Mouse (Mus musculus): ENCODE results near the gene Cachd1. TPM values are rescaled to one million over a fixed set of nuclear protein-coding genes. Genes with fewer than 3 reads are reported as not detected.

Cachd1 gene
- polyA plus RNA-seq, 1 experiment from 2014 or later, result 50.8 TPM

DNA sequence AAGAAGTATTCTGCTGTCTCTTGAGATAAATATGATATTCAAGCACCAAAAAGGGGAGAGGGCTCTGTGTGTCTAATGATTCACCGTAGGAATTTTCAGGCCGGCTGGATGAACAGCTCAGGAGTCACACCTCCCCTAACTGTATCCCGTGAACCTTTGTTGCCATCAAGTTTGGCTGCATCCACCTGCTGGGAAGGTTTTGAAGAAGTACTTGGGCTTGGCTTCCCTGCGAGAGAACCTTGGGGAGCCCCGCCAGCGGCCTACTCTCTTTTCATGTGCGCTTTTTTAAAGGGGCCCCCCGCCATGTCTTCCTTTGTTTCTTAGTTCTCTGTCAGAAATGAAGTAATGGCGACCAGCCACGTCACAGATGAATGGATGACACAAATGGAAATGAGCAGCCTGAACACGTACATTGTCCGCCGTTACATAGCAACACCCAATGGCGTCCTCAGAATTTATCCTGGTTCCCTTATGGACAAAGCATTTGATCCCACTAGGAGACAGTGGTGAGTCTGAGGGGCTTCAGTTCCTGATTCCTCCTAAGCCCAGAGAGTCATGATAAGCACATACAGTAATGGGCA, 198.1 kb downstream of the Cachd1 start:
- no peak overlapping the region for H3K9ac ChIP-seq (replicated peaks)

DNA sequence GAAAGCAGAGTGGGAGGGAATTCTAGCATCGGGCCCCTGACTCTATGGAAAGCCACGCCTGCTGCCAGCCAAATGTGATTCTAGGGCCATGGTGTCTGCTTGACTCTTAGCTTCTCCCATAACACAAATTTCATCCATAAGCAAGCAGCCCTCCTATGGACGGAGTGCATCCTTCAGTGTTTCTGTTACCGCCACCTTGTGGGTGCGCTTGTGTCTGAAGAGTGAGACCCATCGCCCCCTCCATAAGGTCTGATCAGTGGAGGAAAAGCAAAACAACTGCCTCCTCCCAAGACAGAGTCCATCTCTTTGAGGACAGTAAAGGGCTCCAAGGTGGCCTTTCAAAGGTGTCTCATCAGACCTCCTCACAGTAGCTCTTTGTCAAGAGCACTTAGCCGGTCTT, 201.0 kb downstream of the Cachd1 start:
- ATAC-seq (ENCODE audit: low FRiP score, low read depth), result no peak
- Histone ChIP-seq H3K9ac (replicated peaks) (no peak overlapping the region), H3K27ac (replicated peaks) (no peak overlapping the region), H3K4me2 (replicated peaks) (no peak overlapping the region), H3K36me3 (peaks cover 56% of the 10 kb centered on the region), H3K4me1 (peaks cover 28% of the 10 kb centered on the region), H3K4me3 (no peak overlapping the region), H3K27me3 (no peaks in the 10 kb centered on the region), H3K9me3 (no peaks in the 10 kb centered on the region)
- WGBS, result 90% methylated on average over 7 of the region's 7 CpGs

More for the DNA sequence above, 198.1 kb downstream of the Cachd1 start:
- Histone ChIP-seq H3K27me3 (no peaks in the 10 kb centered on the region), H3K36me3 (peaks cover 62% of the 10 kb centered on the region), H3K4me3 (no peak overlapping the region), H3K4me1 (peaks cover 22% of the 10 kb centered on the region), H3K4me2 (replicated peaks) (peak overlapping the region; percentile 22), H3K9me3 (no peaks in the 10 kb centered on the region), H3K27ac (replicated peaks) (peak overlapping the region; percentile 93)
- peak; percentile 84 for ATAC-seq (ENCODE audit: low FRiP score, low read depth)
- WGBS, result 29% methylated on average over 14 of the region's 14 CpGs

DNA sequence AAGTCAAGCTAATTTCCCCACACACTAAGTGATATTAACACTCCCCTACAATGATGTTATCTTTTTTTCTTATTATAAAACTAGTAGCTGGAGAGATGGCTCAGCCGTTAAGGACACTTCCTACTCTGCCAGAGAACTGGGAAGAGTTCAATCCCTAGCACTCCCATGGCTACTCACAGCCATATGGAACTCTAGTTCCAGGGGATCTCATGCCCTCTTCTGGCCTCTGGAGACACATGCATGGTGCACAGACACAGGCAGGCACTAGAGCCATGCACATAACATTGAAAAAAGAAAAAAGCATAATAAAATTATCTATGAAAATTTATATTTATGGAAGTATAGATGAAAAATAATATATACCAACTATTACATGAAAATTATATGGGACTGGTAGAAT, 210.7 kb downstream of the Cachd1 start:
- WGBS, result 94% methylated on average over 1 of the region's 1 CpGs
- H3K9me3 ChIP-seq, result no peaks in the 10 kb centered on the region
- H3K27ac ChIP-seq (replicated peaks), result no peak overlapping the region
- no peak overlapping the region for H3K4me3 ChIP-seq
- peaks cover 4% of the 10 kb centered on the region; the same call in 1 of the 2 replicates for H3K4me1 ChIP-seq
- no peak overlapping the region for H3K4me2 ChIP-seq (replicated peaks)
- H3K9ac ChIP-seq (replicated peaks), result no peak overlapping the region
- no peak for ATAC-seq (ENCODE audit: low FRiP score, low read depth)
- no peaks in the 10 kb centered on the region for H3K27me3 ChIP-seq
- peaks cover 84% of the 10 kb centered on the region for H3K36me3 ChIP-seq

DNA sequence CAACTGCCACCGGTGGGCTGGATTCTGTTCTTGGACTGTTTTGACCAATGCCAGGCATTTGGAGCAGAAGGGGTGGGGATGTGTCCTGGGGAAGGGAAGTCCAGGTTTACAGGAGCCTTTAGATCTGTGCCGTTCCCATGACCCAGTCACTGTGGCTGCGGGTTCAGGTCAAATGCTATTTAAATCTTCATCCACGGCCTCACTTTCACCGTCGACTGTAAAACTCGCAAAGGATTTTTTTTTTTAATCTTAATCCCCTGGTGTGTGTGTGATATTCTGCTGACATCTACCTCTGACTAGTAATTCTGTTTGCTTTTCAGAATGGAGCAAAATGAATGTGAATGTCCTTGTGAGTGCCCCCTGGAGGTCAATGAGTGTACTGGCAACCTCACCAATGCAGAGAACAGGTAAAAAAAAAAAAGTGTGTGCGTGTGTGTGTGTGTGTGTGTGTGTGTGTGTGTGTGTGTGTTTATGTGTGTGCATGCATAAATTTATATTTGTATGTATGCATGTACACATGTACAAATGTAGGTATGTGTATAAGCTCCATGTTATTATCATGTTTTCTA, 211.8 kb downstream of the Cachd1 start:
- WGBS, result 72% methylated on average over 8 of the region's 8 CpGs
- peaks cover 90% of the 10 kb centered on the region for H3K36me3 ChIP-seq
- 0 out of 2 replicates have a peak overlapping the region, but pooled peaks have one; percentile 56 for H3K27ac ChIP-seq (replicated peaks)
- H3K9ac ChIP-seq (replicated peaks), result no peak overlapping the region
- no peak overlapping the region for H3K4me3 ChIP-seq
- no peak for ATAC-seq (ENCODE audit: low FRiP score, low read depth)
- H3K9me3 ChIP-seq, result no peaks in the 10 kb centered on the region
- peaks cover 4% of the 10 kb centered on the region; the same call in 1 of the 2 replicates for H3K4me1 ChIP-seq
- H3K27me3 ChIP-seq, result no peaks in the 10 kb centered on the region
- no peak overlapping the region for H3K4me2 ChIP-seq (replicated peaks)

DNA sequence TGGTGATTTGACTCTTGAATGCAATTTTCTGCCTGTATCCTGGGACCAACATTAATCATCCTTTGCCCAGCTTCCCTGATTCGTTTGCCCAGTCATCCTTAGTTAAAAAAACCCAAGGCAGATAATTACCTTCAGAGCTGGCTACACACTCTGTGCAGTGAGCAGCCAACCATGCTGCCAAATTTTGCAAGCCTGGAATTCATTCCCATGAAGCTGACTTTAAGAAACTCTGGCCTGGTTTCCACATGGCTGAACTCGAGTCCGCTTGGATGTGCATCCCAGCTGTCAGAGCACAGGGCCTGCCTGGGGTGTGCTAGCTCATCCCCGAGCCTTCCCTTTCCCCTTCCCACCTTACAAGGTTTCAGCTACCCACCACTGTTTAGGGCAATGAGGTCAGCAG, 214.5 kb downstream of the Cachd1 start:
- Histone ChIP-seq H3K27ac (replicated peaks) (peak overlapping the region; percentile 31; the same call in 1 of the 2 replicates), H3K27me3 (no peaks in the 10 kb centered on the region), H3K4me2 (replicated peaks) (no peak overlapping the region), H3K9ac (replicated peaks) (no peak overlapping the region), H3K9me3 (no peaks in the 10 kb centered on the region), H3K4me1 (peaks cover 19% of the 10 kb centered on the region; the same call in 1 of the 2 replicates), H3K4me3 (no peak overlapping the region), H3K36me3 (peaks cover 77% of the 10 kb centered on the region)
- ATAC-seq (ENCODE audit: low FRiP score, low read depth), result 0 out of 2 replicates have a peak, but pooled peaks have one; percentile 14
- WGBS, result 35% methylated on average over 4 of the region's 4 CpGs

DNA sequence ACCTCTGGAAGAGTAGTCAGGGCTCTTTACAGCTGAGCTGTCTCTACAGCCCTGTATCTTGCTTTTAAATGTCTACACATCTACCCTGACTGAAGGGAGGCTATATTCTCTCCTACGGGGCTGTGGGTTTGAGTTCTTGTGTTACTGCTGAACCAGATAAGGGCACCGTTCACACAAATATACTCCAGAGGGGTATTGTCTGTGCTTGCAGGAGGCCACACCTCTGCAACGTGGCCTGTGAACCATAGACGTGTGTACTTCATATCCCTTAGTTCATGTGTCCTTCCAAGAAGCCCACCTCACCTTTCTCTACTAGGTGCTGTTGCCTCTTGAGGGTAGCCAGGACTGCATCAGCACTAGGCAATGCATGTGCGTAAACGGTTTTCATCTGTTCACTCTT, 215.6 kb downstream of the Cachd1 start:
- H3K9ac ChIP-seq (replicated peaks), result no peak overlapping the region
- H3K27ac ChIP-seq (replicated peaks), result no peak overlapping the region
- H3K36me3 ChIP-seq, result peaks cover 73% of the 10 kb centered on the region
- WGBS, result 89% methylated on average over 6 of the region's 6 CpGs
- peaks cover 22% of the 10 kb centered on the region; the same call in 1 of the 2 replicates for H3K4me1 ChIP-seq
- H3K4me2 ChIP-seq (replicated peaks), result no peak overlapping the region
- H3K9me3 ChIP-seq, result no peaks in the 10 kb centered on the region
- H3K27me3 ChIP-seq, result no peaks in the 10 kb centered on the region
- ATAC-seq (ENCODE audit: low FRiP score, low read depth), result no peak
- no peak overlapping the region for H3K4me3 ChIP-seq

DNA sequence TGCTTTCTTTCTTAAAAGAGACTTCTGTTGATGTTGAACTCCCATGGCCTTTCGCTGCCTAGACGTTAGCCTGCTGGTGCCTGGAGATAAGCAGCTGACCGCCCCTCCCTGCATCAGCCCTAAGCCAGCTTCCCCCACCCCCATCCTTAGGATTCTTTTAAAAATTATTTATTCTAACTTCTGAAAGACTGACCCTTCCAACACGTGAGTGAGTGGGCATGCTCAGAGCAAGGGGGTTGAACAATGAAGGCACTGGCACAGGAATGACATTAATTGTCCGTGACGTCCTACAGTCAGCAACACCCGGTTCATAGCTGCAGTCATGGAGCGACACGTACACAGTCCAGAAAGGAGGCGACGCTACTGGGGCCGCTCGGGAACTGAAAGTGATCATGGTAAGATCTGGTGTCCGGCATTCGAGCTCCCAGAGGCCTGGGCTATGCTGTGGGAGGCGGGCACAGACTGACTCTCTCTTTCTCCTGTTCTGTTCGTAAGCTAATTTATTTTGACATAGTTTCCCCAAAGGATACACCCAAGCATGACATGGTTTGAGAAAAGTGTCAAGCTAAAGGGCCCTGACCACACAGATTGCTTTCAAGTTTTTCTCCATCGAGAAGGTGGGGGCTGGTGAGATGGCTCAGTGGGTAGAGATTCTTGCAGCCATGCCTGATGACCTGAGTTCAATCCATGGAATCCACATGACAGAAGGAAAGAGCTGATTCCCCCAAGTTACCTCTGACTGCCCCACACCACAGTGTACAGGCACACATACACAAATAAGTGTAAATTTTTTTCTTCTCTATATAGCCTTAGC, 218.2 kb downstream of the Cachd1 start:
- WGBS, result 55% methylated on average over 18 of the region's 18 CpGs
- H3K27ac ChIP-seq (replicated peaks), result peak overlapping the region; percentile 15; the same call in 1 of the 2 replicates

DNA sequence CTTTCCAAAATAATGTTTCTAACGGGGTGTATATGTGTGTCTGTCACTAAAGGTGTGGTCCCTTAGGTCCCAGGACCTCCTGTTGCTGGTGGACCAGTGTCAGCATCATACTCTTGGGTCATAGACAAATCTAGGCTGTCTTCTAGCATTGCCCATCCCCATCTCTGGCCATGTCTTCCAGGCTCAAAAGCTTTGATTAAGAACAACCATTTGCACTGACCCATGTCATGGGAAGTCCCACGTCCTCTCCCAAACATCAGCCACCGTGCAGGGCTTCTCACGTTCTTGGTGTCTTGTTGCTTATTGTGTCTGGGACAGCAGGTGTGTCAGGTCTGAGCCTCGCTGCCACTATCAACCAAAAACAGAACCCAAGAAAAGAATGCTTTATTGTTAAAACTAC, 219.1 kb downstream of the Cachd1 start:
- WGBS, result 81% methylated on average over 5 of the region's 5 CpGs
- Histone ChIP-seq H3K27me3 (no peaks in the 10 kb centered on the region), H3K4me2 (replicated peaks) (no peak overlapping the region), H3K9ac (replicated peaks) (no peak overlapping the region), H3K9me3 (no peaks in the 10 kb centered on the region), H3K4me3 (no peak overlapping the region), H3K27ac (replicated peaks) (peak overlapping the region; percentile 36), H3K4me1 (peaks cover 24% of the 10 kb centered on the region; the same call in 1 of the 2 replicates), H3K36me3 (peaks cover 66% of the 10 kb centered on the region)
- no peak for ATAC-seq (ENCODE audit: low FRiP score, low read depth)

More for the DNA sequence above, 218.2 kb downstream of the Cachd1 start:
- Histone ChIP-seq H3K27me3 (no peaks in the 10 kb centered on the region), H3K4me1 (peaks cover 25% of the 10 kb centered on the region; the same call in 1 of the 2 replicates), H3K36me3 (peaks cover 65% of the 10 kb centered on the region), H3K4me2 (replicated peaks) (no peak overlapping the region), H3K4me3 (no peak overlapping the region), H3K9ac (replicated peaks) (no peak overlapping the region), H3K9me3 (no peaks in the 10 kb centered on the region)
- peak; percentile 47 for ATAC-seq (ENCODE audit: low FRiP score, low read depth)

DNA sequence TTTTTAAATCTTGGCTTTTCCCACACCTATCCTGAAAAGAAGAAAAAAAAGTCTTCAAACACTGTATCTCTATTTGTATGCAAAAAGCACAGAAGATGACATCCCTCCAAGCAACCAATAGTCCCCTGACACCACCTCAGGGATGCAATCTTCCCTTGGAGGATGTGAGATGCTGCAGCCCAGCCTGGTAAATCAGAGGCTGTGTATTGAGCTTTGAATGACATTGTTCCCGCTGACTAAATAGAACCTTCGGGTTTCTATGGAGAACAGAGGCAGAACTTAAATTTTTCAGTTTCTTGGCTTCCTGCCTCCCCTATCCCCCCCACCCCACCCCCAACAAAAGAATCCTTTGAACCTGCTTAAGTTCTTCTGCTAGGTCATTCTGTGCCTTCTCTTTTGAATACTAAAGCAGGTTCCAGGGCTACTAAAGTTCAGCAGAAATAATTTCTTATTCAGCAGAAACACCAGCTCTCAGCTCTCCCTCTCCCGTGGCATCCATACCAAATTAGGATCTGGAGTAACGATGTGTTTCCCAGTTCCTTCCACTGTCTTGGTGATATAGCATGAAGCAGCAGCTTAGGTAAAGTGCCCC, 219.7 kb downstream of the Cachd1 start:
- 40% methylated on average over 4 of the region's 4 CpGs for WGBS
- H3K36me3 ChIP-seq, result peaks cover 66% of the 10 kb centered on the region

DNA sequence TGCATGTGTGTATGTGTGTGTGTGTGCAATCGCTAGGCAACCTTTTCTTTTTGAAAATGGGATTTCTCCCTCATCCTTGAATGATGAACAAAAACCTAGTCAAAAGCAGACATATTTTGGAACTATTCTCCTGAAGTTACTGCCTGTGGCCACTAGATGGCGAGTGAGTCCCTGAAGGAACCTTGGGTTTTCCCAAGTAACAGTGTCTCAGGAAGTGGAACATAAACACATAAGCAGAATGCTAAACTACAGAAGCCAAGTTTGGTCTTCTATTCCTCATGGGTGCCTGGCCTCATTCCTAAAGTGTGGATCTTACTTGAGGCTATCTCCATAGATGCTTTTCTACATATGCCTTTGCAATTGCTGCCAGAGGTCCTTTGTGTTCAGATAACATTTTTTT, 221.7 kb downstream of the Cachd1 start:
- peaks cover 64% of the 10 kb centered on the region for H3K36me3 ChIP-seq
- H3K9me3 ChIP-seq, result no peaks in the 10 kb centered on the region
- H3K27ac ChIP-seq (replicated peaks), result peak overlapping the region; percentile 15; the same call in 1 of the 2 replicates
- no peak overlapping the region for H3K4me2 ChIP-seq (replicated peaks)
- peaks cover 23% of the 10 kb centered on the region; the same call in 1 of the 2 replicates for H3K4me1 ChIP-seq
- WGBS, result 22% methylated on average over 2 of the region's 2 CpGs
- no peak overlapping the region for H3K9ac ChIP-seq (replicated peaks)
- no peak overlapping the region for H3K4me3 ChIP-seq
- no peak for ATAC-seq (ENCODE audit: low FRiP score, low read depth)
- H3K27me3 ChIP-seq, result no peaks in the 10 kb centered on the region

More for the DNA sequence above, 219.7 kb downstream of the Cachd1 start:
- peaks cover 23% of the 10 kb centered on the region; the same call in 1 of the 2 replicates for H3K4me1 ChIP-seq
- H3K4me3 ChIP-seq, result no peak overlapping the region
- no peak for ATAC-seq (ENCODE audit: low FRiP score, low read depth)
- H3K9ac ChIP-seq (replicated peaks), result no peak overlapping the region
- no peak overlapping the region for H3K4me2 ChIP-seq (replicated peaks)
- H3K27me3 ChIP-seq, result no peaks in the 10 kb centered on the region
- no peaks in the 10 kb centered on the region for H3K9me3 ChIP-seq
- H3K27ac ChIP-seq (replicated peaks), result peak overlapping the region; percentile 31

DNA sequence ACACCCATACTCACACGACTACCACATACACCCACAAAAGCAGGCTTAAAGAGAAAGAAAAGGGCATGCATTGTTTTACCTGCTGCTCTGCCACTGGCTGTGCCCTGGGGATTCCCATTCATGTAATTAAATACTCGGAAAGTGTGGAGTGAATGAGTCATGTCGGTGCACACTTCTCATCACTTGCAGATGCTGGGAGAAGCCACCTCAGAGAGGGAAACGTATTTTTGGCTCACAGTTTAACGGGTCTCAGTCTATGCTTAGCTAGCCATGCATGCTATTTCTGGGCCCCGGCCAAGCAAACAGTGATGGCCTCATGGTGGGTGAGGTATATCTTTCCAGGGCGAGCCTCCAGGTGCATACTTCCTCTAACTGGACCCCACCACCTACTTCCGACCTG, 222.4 kb downstream of the Cachd1 start:
- no peaks in the 10 kb centered on the region for H3K27me3 ChIP-seq
- no peak overlapping the region for H3K9ac ChIP-seq (replicated peaks)
- peaks cover 19% of the 10 kb centered on the region; the same call in 1 of the 2 replicates for H3K4me1 ChIP-seq
- 86% methylated on average over 8 of the region's 8 CpGs for WGBS
- no peak overlapping the region for H3K4me2 ChIP-seq (replicated peaks)
- no peak for ATAC-seq (ENCODE audit: low FRiP score, low read depth)
- H3K36me3 ChIP-seq, result peaks cover 67% of the 10 kb centered on the region
- H3K27ac ChIP-seq (replicated peaks), result no peak overlapping the region
- H3K4me3 ChIP-seq, result no peak overlapping the region
- H3K9me3 ChIP-seq, result no peaks in the 10 kb centered on the region
